Mouse (Mus musculus): Measurements from ENCODE around the gene Tesk2. TPM values are rescaled to one million over a fixed set of nuclear protein-coding genes. Genes with fewer than 3 reads are reported as not detected.

The Tesk2 gene
- total and polyA plus RNA-seq, 3 experiments: 3.5 to 7.0 (median 5.8) TPM

GRCm38 (mm10) chr4:116729532-116729931 lies 8.8 kb downstream of the Tesk2 start:
- Histone ChIP-seq H3K4me3 (replicated peaks in 1 of 3; ENCODE audit: low read depth in 2 of 3, low read length in 2 of 3, poor library complexity in 1 of 3) (no peak overlapping the region), H3K9me3 (replicated peaks; ENCODE audit: low read length) (no peaks in the 10 kb centered on the region), H3K79me2 (replicated peaks; ENCODE audit: control insufficient read depth, extremely low read depth, insufficient read depth, poor library complexity, severe bottlenecking) (0 out of 2 replicates have a peak, but pooled peaks cover 2% of the 10 kb centered on the region), H3K4me1 (ENCODE audit: control insufficient read depth in 1 of 2, insufficient read depth in 2 of 2) (no peaks in the 10 kb centered on the region), H3K4me2 (ENCODE audit: insufficient read depth, low read depth, poor library complexity, severe bottlenecking) (no peak overlapping the region), H3K9ac (ENCODE audit: insufficient read depth, low read depth) (no peak overlapping the region), H3K36me3 (replicated peaks in 1 of 2; ENCODE audit: control insufficient read depth in 1 of 2, insufficient read depth in 1 of 2, low read length in 1 of 2) (no peaks in the 10 kb centered on the region), H3K27me3 (replicated peaks) (no peaks in the 10 kb centered on the region), H3K27ac (ENCODE audit: insufficient read depth, low read depth) (no peak overlapping the region)
- no peak for TF ChIP-seq POLR2AphosphoS2 (IDR thresholded peaks at IDR 0.05; ENCODE audit: low read depth, low read length)
- no peak for TF ChIP-seq CHD1 (IDR thresholded peaks at IDR 0.05; ENCODE audit: low read depth, low read length)
- no peak for TF ChIP-seq RAD21 (IDR thresholded peaks at IDR 0.05; ENCODE audit: low read depth, low read length)
- no peak for TF ChIP-seq TBP (conservative IDR thresholded peaks at IDR 0.05; ENCODE audit: low read depth, low read length)
- TF ChIP-seq ZMIZ1 (IDR thresholded peaks at IDR 0.05; ENCODE audit: low read depth, low read length): no peak
- no peak for TF ChIP-seq ETS1 (conservative IDR thresholded peaks at IDR 0.05; ENCODE audit: low read depth, low read length)
- TF ChIP-seq MYC (IDR thresholded peaks at IDR 0.05; ENCODE audit: low read depth, low read length): no peak
- TF ChIP-seq ZKSCAN1 (IDR thresholded peaks at IDR 0.05; ENCODE audit: borderline replicate concordance, low read depth, low read length): no peak
- TF ChIP-seq E2F4 (IDR thresholded peaks at IDR 0.05; ENCODE audit: insufficient replicate concordance, low read depth, low read length): no peak
- TF ChIP-seq MAFK (IDR thresholded peaks at IDR 0.05; ENCODE audit: insufficient replicate concordance, low read length): no peak
- no peak for TF ChIP-seq RCOR1 (conservative IDR thresholded peaks at IDR 0.05; ENCODE audit: low read depth, low read length)
- TF ChIP-seq TCF12 (IDR thresholded peaks at IDR 0.05; ENCODE audit: low read depth, low read length): no peak
- TF ChIP-seq SMC3 (IDR thresholded peaks at IDR 0.05; ENCODE audit: low read depth, low read length): no peak
- no peak for TF ChIP-seq MXI1 (IDR thresholded peaks at IDR 0.05; ENCODE audit: low read depth, low read length)
- no peak for TF ChIP-seq CHD2 (IDR thresholded peaks at IDR 0.05; ENCODE audit: low read length)
- no peak for TF ChIP-seq ELF1 (IDR thresholded peaks at IDR 0.05; ENCODE audit: low read depth, low read length)
- TF ChIP-seq BHLHE40 (IDR thresholded peaks at IDR 0.05; ENCODE audit: low read depth, low read length): no peak
- in situ Hi-C loops (cut with MboI; ENCODE audit: low pct_ligation_motif_present, low pct_unique_long_range_greater_than_20kb, low sequenced_read_pairs): no loop called here
- DNase-seq (ENCODE audit: extremely low read depth): no peak
- dilution Hi-C loops (cut with MboI; ENCODE audit: extremely low pct_ligation_motif_present, extremely low pct_unique_long_range_greater_than_20kb, low sequenced_read_pairs): no loop called here

GRCm38 (mm10) chr4:116731077-116731476 lies 10.3 kb downstream of the Tesk2 start:
- H3K4me2 ChIP-seq (ENCODE audit: insufficient read depth, low read depth, poor library complexity, severe bottlenecking): no peak overlapping the region
- H3K9me3 ChIP-seq (replicated peaks; ENCODE audit: low read length): no peaks in the 10 kb centered on the region
- in situ Hi-C loops (cut with MboI; ENCODE audit: low pct_ligation_motif_present, low pct_unique_long_range_greater_than_20kb, low sequenced_read_pairs) (no loop called here), dilution Hi-C loops (cut with MboI; ENCODE audit: extremely low pct_ligation_motif_present, extremely low pct_unique_long_range_greater_than_20kb, low sequenced_read_pairs) (no loop called here)
- H3K9ac ChIP-seq (ENCODE audit: insufficient read depth, low read depth): no peak overlapping the region
- DNase-seq (ENCODE audit: extremely low read depth): no peak
- H3K4me3 ChIP-seq (replicated peaks in 1 of 3; ENCODE audit: low read depth in 2 of 3, low read length in 2 of 3, poor library complexity in 1 of 3): no peak overlapping the region
- H3K27ac ChIP-seq (ENCODE audit: insufficient read depth, low read depth): no peak overlapping the region
- no peaks in the 10 kb centered on the region for H3K4me1 ChIP-seq (ENCODE audit: control insufficient read depth in 1 of 2, insufficient read depth in 2 of 2)
- no peaks in the 10 kb centered on the region for H3K36me3 ChIP-seq (replicated peaks in 1 of 2; ENCODE audit: control insufficient read depth in 1 of 2, insufficient read depth in 1 of 2, low read length in 1 of 2)
- TF ChIP-seq POLR2A (IDR thresholded peaks at IDR 0.05; ENCODE audit: low read depth, low read length) (no peak), GABPA (IDR thresholded peaks at IDR 0.05; ENCODE audit: insufficient replicate concordance, low read depth, low read length) (no peak), EP300 (IDR thresholded peaks at IDR 0.05; ENCODE audit: low read length) (no peak), CTCF (conservative IDR thresholded peaks at IDR 0.05 in 1 of 2, IDR thresholded peaks at IDR 0.05 in 1 of 2; ENCODE audit: low read depth in 2 of 2, low read length in 2 of 2) (no peak), POLR2AphosphoS2 (IDR thresholded peaks at IDR 0.05; ENCODE audit: low read depth, low read length) (no peak), UBTF (IDR thresholded peaks at IDR 0.05; ENCODE audit: low read depth, low read length) (no peak), SIN3A (IDR thresholded peaks at IDR 0.05; ENCODE audit: low read length) (no peak), ETS1 (conservative IDR thresholded peaks at IDR 0.05; ENCODE audit: low read depth, low read length) (no peak), IRF4 (IDR thresholded peaks at IDR 0.05; ENCODE audit: low read depth, low read length) (no peak), USF2 (conservative IDR thresholded peaks at IDR 0.05; ENCODE audit: low read depth, low read length) (no peak), NELFE (IDR thresholded peaks at IDR 0.05; ENCODE audit: low read depth, low read length) (no peak), HCFC1 (IDR thresholded peaks at IDR 0.05; ENCODE audit: low read depth, low read length) (no peak)
- no peaks in the 10 kb centered on the region for H3K27me3 ChIP-seq (replicated peaks)
- H3K79me2 ChIP-seq (replicated peaks; ENCODE audit: control insufficient read depth, extremely low read depth, insufficient read depth, poor library complexity, severe bottlenecking): no peaks in the 10 kb centered on the region
